Mouse (Mus musculus) midbrain, postnatal 0 days (tissue): ENCODE results near the gene Dhx34. TPM values are rescaled to one million over a fixed set of nuclear protein-coding genes. Genes with fewer than 3 reads are reported as not detected.

Experiments
- ATAC-seq: fragments of 200-750 bp; cut with Nextera tagmentation; 2 replicates; pipeline ENCODE4 v1.8.0; 2017; ENCODE audit warnings: moderate number of reproducible peaks, mild to moderate bottlenecking, moderate TSS enrichment, moderate library complexity; ENCODE audit not compliant: low FRiP score
- DNase-seq: peaks from one replicate; pipeline ENCODE4 v3.0.0-alpha.2; 2015; ENCODE audit warnings: low spot score
- H3K27ac ChIP-seq: fragments of 300-500 bp; sonication (generic); 2 replicates; pipeline ENCODE4 v1.5.1; 2014; ENCODE audit warnings: low read depth, mild to moderate bottlenecking, low read length, mixed read lengths
- H3K27me3 ChIP-seq: fragments of 300-500 bp; sonication (generic); 2 replicates; pipeline ENCODE4 v1.6.1; 2014; ENCODE audit warnings: low read length, control low read depth, mixed read lengths; ENCODE audit not compliant: insufficient read depth
- H3K36me3 ChIP-seq: fragments of 300-500 bp; sonication (generic); 2 replicates; pipeline ENCODE4 v1.6.1; 2014; ENCODE audit warnings: low read length, control low read depth, mixed read lengths; ENCODE audit not compliant: insufficient read depth
- H3K4me1 ChIP-seq: fragments of 300-500 bp; sonication (generic); 2 replicates; pipeline ENCODE4 v1.6.1; 2014; ENCODE audit warnings: mild to moderate bottlenecking, control low read depth, antibody characterized with exemption, low read length, mixed read lengths; ENCODE audit not compliant: insufficient read depth
- H3K4me2 ChIP-seq: fragments of 300-500 bp; sonication (generic); 2 replicates; pipeline ENCODE4 v1.6.1; 2014; ENCODE audit warnings: low read depth, mild to moderate bottlenecking, low read length, mixed read lengths; ENCODE audit not compliant: poor library complexity, severe bottlenecking
- H3K4me3 ChIP-seq: fragments of 300-500 bp; sonication (generic); 2 replicates; pipeline ENCODE4 v1.5.1; 2014; ENCODE audit warnings: low read depth, mild to moderate bottlenecking, low read length, moderate library complexity
- H3K9ac ChIP-seq: fragments of 300-500 bp; sonication (generic); replicated peaks from 2 replicates; pipeline ENCODE4 v1.6.1; 2014; ENCODE audit warnings: mild to moderate bottlenecking, low read length, moderate library complexity, mixed read lengths; ENCODE audit not compliant: poor library complexity, severe bottlenecking
- H3K9me3 ChIP-seq: fragments of 300-500 bp; sonication (generic); 2 replicates; pipeline ENCODE4 v1.6.1; 2016; ENCODE audit warnings: low read length, control low read depth
- CTCF ChIP-seq: IDR thresholded peaks from 2 replicates; pipeline ENCODE4 v1.5.1; 2016; ENCODE audit warnings: antibody characterized with exemption, mild to moderate bottlenecking
- WGBS: fragments of 180-500 bp; shearing (Covaris S2); extraction: QIAGEN DNeasy Blood & Tissue Kit; methylation state at CpG from one replicate; pipeline ENCODE4 v1.1.7; 2014; 5-methylcytosine and 5-hydroxymethylcytosine counted together
- polyA plus RNA-seq: library from polyadenylated mRNA; unstranded; fragments of >200 nt; fragmentation: Nextera tagmentation; extraction: Ambion mirVana; gene quantifications from 2 replicates; pipeline ENCODE4 v1.2.1, GENCODE M21; 2015
- total RNA-seq: library from RNA; depleted of rRNA; stranded (reverse); fragments of >200 nt; gene quantifications from 2 replicates; pipeline ENCODE4 v1.2.3, GENCODE M21; 2014

Dhx34 gene
- total and polyA plus RNA-seq, 2 experiments from 2014 or later: 9.3 to 18.3 TPM

DNA sequence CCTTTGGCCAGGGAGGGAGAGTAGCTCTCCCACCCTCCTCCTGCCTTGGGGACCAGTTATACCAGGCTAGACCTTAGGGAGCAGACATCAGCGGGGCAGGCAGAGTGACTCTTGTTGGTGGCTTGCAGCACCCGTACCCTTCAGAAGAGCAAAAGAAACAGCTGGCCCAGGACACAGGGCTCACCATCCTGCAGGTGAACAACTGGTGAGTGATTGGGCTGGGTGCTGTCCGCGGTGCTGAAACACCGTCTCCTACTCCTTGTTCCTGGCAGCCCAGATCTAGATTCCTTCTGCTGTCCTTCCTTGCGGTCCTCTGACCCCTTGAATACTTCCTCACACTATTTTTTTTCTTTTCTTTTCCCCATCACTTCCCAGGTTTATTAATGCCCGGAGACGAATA, 38.2 kb downstream of the Dhx34 start:
- WGBS: 33% methylated on average over 8 of the region's 8 CpGs
- no peaks in the 10 kb centered on the region for H3K9me3 ChIP-seq

DNA sequence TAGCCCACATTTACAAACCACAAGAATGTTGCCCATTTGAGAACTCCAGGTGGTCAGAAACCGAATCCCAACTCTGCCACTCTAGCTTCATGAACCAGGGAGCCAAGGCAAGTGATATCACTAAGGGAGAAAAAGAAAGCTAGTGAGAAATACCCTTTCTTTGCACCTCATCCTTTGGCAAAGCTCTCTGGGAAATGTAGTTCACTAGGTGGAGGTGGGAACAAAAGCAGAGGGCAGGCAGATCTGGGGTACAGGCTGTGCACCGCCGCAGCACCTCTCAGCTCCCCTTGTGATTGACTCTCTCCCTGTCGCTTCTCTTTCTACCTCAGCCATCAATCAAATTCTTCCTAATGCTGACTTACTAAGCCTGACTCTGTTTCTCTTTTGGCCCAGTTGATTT, 43.7 kb downstream of the Dhx34 start:
- Histone ChIP-seq H3K9me3 (no peaks in the 10 kb centered on the region), H3K4me1 (peaks cover 7% of the 10 kb centered on the region; the same call in 1 of the 2 replicates), H3K4me3 (no peak overlapping the region), H3K27ac (no peak overlapping the region), H3K9ac (no peak overlapping the region), H3K27me3 (no peaks in the 10 kb centered on the region), H3K4me2 (no peak overlapping the region), H3K36me3 (peaks cover 31% of the 10 kb centered on the region)
- ATAC-seq: no peak
- DNase-seq: no peak
- TF ChIP-seq CTCF: no peak
- WGBS: 70% methylated on average over 4 of the region's 4 CpGs

More for the DNA sequence above, 38.2 kb downstream of the Dhx34 start:
- ATAC-seq: no peak
- no peak overlapping the region for H3K4me3 ChIP-seq
- H3K4me2 ChIP-seq: no peak overlapping the region
- H3K27me3 ChIP-seq: no peaks in the 10 kb centered on the region
- TF ChIP-seq CTCF: no peak
- no peak overlapping the region for H3K27ac ChIP-seq
- no peak overlapping the region for H3K9ac ChIP-seq
- peaks cover 45% of the 10 kb centered on the region for H3K36me3 ChIP-seq
- H3K4me1 ChIP-seq: no peaks in the 10 kb centered on the region
- DNase-seq: no peak

DNA sequence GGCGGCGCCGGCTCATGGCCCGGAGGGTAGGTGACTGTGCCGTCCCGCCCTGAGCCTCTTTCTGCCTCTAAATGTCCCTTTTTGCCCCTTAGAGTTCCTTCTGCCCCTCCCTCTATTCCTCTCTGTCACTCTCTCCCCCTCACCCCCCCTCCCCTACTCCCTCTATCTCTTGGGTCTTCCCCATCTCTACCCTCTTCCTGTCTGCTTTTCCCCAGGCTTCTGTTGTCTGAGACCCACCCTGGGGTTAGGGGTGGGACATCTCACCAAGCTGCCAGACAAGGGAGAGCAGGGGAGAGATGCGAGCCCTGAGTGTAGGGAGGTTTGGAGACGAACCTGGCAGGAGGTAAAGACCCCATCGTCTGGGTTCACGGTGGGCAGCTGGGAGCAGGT, 46.3 kb downstream of the Dhx34 start:
- peaks cover 7% of the 10 kb centered on the region; the same call in 1 of the 2 replicates for H3K4me1 ChIP-seq
- no peak for TF ChIP-seq CTCF
- peak overlapping the region; percentile 86 for H3K9ac ChIP-seq
- no peaks in the 10 kb centered on the region for H3K9me3 ChIP-seq
- no peaks in the 10 kb centered on the region for H3K27me3 ChIP-seq
- H3K27ac ChIP-seq: peak overlapping the region; percentile 78
- ATAC-seq (peak; percentile 38), DNase-seq (no peak)
- H3K4me2 ChIP-seq: peak overlapping the region; percentile 85
- H3K4me3 ChIP-seq: peak overlapping the region; percentile 82
- H3K36me3 ChIP-seq: peaks cover 22% of the 10 kb centered on the region
- 0% methylated on average over 8 of the region's 10 CpGs for WGBS

DNA sequence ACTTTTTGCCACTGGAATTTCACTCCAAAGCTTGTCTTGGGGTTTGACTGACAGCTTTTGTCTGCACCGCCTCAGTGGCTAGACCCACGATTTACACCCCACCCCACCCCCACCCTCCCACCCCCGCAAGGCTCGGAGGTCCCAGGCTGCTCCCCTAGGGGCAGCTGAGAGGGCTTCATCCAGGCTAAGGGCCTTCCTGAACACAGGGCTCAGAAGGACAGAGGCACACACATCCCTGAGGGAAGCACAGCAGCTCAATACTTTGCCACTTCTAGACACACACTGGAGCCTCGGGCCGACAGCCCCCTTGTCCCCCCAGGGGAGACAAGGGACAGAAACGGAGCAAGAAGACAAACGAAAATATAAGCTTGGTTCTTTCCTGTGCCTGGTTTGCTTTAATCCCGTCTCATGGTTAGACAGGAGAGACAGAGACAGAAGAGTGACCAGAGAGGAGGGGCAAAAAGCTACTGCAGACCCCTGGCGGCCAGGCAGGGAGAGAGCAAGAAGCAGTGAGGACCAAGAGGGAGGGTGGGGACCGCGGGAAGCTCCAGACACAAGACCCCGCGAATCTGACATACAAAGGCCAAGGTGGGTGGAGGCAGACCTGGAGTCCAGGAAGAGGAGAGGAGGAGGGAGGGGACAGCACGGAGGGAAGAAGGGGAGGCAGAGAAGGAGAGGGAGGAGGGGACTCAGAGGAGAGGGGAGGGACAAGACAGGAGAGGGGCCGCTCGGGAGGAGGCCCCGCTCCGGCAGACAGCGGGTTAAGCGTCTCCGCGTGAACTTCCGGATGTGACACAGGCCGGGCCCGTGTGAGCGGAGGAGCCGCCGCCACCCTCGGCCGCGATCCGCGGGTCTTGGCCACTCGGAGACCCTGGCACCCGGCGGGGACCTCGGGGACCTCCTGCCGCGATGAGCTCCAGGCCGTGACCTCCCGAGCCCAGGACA, 47.0 kb downstream of the Dhx34 start, which contains the start of gene Meis3:
TSS of gene Meis3 (plus strand) at position 494 of the 945 bp plus-strand sequence.
- peak; percentile 79 for DNase-seq
- H3K27ac ChIP-seq: peak within 1 kb of the TSS; percentile 78
- peaks cover 20% of the 10 kb centered on the region for H3K36me3 ChIP-seq
- H3K4me2 ChIP-seq: peak within 1 kb of the TSS; percentile 85
- no peaks in the 10 kb centered on the region for H3K9me3 ChIP-seq
- H3K4me1 ChIP-seq: peaks cover 7% of the 10 kb centered on the region; the same call in 1 of the 2 replicates
- WGBS: under 1% methylated on average over 31 of the region's 42 CpGs
- H3K9ac ChIP-seq: peak within 1 kb of the TSS; percentile 86
- H3K4me3 ChIP-seq: peak within 1 kb of the TSS; percentile 82
- peak; percentile 80 for TF ChIP-seq CTCF
- no peaks in the 10 kb centered on the region for H3K27me3 ChIP-seq
- peak; percentile 85 for ATAC-seq

DNA sequence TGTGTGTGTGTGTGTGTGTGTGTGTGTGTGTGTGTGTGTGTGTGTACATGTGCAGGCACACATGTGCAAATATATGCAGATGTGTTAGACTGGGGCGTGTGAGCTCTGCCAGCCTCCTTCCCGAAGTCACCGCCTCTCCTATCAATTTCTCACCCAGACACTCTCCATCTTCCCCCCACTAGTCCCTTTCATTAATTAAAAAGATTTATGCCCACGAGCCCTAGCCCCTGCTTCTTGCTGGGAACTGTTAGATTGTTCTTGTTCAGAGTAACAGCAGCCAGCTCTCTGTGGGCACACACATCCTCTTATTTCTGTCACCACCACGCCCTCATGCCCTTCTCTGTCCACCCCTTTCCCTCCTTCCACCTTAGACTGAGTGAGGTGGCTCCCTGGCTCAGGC, 48.7 kb downstream of the Dhx34 start:
- 42% methylated on average over 5 of the region's 5 CpGs for WGBS
- no peaks in the 10 kb centered on the region for H3K9me3 ChIP-seq
- peaks cover 7% of the 10 kb centered on the region; the same call in 1 of the 2 replicates for H3K4me1 ChIP-seq
- no peaks in the 10 kb centered on the region for H3K27me3 ChIP-seq
- DNase-seq: no peak
- no peak for TF ChIP-seq CTCF
- no peak overlapping the region for H3K4me3 ChIP-seq
- peak overlapping the region; percentile 33; the same call in 1 of the 2 replicates for H3K9ac ChIP-seq
- H3K36me3 ChIP-seq: peaks cover 6% of the 10 kb centered on the region; the same call in 1 of the 2 replicates
- H3K27ac ChIP-seq: no peak overlapping the region
- H3K4me2 ChIP-seq: no peak overlapping the region
- ATAC-seq: no peak
